Mouse (Mus musculus) fat pad, adult 2 months (tissue): ENCODE data around the gene Lhb.
A peak's percentile ranks its signal among the peaks of the same experiment; 100 is the strongest.
"Not testable (repeated sequence)": the region's sequence is repeated elsewhere in the genome, so short reads cannot be mapped to it uniquely, and the experiment has no call there.

ENCODE experiments used
- DNase-seq: peaks from one replicate; pipeline ENCODE4 v3.0.0-alpha.2; 2011; ENCODE audit warnings: low read depth, low spot score; ENCODE audit errors: extremely low read depth

The Lhb gene

GRCm38 (mm10) chr7:45454971-45455370, 34.4 kb downstream of the Lhb start:
- DNase-seq = no peak

DNA sequence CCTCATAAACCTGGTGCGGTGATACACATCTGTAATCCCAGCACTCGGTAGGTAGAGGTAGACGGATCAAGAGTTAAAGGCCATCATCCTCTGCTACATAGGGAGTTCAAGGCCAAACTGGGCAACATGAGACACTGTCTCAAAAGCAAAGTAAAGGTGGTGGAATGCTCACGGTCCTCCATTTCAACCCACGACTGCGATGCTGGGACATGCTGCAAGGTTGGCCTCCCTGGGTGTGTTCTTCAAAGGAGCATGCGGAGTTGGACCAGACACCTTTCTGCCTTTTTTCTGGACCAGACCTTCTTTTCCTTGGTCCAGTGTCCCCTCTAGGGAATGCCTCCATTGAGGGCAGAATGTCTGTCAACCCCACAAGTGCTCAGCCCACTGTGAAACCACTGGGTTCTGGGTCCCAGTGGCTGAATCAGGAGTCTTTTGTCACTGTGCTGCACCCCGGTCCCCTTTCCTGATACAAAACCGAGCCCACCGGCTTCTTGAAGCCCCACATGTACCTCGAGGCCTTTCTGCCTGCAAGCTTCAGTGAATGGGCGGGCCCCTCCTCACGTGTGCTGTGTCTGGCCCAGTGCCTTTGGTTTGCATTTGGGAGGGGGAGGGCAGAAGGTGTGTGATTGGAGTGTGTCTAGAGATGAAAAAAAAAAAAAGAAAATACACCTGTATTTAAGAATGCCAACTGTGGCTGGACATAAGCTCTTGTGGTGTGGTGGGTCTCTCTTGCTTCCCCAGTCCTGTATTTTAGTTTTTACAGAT, 35.5 kb downstream of the Lhb start:
- DNase-seq = no peak

GRCm38 (mm10) chr7:45456721-45457203, 36.1 kb downstream of the Lhb start:
- no peak for DNase-seq

DNA sequence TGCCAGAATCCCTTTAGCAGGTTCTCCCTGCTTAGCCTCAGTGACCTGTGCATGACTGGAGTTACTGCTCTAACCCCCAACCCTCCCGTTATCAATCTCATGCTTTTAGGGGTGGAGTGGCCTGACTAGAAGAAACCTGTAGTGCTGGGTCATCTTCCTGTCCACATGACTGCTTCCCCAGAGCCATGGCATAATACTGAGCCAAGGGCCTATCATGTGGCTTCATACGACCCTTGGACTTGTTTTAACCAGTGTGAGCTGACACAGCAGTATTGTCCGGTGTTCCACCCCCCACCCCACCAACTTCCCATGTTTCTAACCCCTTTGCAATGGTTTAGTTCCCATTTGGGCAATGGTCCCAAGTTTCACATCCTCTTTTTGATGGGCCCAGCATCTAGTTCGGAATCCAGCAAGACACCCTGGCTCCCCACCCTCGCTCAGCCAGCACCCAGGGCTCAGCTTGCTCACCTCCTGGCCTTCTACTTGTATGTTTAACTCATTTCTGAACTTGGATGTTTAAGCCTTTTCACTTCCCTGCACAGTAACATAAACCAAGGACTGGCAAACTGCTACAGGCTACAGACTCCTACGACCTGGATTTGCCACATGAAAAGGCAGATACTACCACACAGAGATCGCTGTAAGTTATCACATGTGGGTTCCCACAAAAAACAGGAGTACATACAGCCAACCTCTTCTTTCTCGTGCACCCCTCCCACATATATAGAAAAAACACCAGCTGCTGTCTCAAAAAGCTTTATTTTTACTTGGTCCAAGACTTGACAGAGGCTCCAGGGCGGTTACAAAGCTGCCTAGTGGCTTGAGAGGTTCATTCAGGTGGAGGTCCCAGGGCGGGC, 36.8 kb downstream of the Lhb start:
- no peak for DNase-seq

DNA sequence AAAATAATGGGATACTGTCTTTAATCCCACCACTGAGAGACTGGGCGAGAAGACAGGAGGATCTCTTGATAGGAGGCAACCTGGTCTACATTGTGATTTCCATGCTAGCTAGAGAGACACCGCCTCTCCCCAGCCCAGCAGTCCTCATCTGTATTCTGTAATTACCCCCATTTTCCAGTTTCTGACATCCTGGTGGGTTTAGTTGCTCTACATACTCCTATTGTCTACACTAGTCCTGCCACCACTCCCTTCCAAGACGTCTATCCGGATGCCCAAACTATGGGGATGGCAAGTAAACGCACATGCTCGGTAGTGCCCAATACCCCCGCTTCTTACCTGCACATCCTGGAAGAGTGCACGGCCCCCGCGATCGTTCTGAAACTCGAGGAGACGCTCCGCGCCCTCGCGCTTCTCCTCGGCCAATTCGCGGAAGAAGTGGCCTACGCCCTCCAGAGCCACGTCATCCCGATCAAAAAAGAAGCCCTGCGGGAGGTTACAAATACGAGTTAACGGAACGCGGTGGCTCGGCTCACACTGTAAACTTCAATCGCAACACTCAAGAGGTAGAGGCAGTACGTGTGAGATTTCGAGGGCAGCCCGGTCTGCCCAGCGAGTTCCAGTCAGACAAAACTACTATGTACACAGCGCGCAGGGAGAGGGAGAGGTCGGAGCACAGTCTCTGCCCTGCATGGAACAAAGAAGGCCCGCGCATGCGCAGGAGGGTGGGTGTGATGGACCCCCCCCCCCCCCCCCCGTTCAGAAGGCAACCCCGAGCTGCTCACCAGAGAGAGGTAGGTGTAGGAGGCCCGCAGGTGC, 38.3 kb downstream of the Lhb start:
- DNase-seq = no peak

- DNase-seq = peak; percentile 46
Observed at GRCm38 (mm10) chr7:45459564-45460140, 39.0 kb downstream of the Lhb start, which contains the start of gene Ftl1. Gene Ftl1, minus strand, starts transcription at chr7:45459884.

DNA sequence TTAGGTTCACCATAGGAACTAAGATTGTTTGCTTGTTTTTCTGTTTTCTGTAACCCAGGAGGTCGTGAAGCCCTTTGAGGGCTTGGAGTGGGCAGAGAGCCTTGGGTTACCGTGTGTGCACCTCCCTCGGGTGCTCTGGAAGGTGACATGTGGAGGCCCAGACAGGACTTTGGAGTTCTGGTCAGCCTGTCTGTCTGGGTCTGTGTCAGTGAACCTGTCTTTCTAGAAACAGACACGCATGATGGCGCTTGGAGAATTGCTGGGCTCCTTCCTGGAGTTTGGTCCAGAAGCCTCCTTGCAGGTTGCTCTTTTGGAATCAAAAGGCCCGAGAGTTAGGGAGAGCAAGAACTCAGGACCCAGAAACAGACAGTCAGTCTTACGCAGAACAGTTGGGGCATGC, 39.8 kb downstream of the Lhb start:
- no peak for DNase-seq

- no peak for DNase-seq
Observed at GRCm38 (mm10) chr7:45460860-45461314, 40.3 kb downstream of the Lhb start.

GRCm38 (mm10) chr7:45461326-45461725, 40.7 kb downstream of the Lhb start:
- DNase-seq = no peak

DNA sequence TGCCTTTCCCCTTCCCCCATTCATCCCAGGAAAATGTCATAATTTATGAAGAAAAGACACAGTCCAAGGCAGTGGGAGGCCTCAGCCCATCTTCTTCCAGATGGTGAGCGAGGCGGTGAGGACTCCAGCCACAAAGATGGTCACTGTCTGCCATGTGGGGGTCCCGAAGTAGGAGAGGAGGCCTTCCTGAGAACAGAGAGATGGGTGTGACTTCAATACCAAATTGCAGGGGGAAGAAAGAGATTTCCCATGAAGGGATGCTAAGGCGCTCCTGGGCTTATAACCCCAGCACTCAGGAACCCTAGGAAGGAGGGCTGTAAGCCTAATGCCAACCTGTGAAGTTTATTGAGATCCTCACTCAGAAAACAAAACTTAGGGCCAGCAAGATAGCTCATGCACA, 41.2 kb downstream of the Lhb start:
- DNase-seq = no peak

- DNase-seq = no peak
Observed at GRCm38 (mm10) chr7:45462325-45462724, 41.7 kb downstream of the Lhb start.

- not testable (repeated sequence) for DNase-seq
Observed at GRCm38 (mm10) chr7:45462868-45463267, 42.2 kb downstream of the Lhb start.

DNA sequence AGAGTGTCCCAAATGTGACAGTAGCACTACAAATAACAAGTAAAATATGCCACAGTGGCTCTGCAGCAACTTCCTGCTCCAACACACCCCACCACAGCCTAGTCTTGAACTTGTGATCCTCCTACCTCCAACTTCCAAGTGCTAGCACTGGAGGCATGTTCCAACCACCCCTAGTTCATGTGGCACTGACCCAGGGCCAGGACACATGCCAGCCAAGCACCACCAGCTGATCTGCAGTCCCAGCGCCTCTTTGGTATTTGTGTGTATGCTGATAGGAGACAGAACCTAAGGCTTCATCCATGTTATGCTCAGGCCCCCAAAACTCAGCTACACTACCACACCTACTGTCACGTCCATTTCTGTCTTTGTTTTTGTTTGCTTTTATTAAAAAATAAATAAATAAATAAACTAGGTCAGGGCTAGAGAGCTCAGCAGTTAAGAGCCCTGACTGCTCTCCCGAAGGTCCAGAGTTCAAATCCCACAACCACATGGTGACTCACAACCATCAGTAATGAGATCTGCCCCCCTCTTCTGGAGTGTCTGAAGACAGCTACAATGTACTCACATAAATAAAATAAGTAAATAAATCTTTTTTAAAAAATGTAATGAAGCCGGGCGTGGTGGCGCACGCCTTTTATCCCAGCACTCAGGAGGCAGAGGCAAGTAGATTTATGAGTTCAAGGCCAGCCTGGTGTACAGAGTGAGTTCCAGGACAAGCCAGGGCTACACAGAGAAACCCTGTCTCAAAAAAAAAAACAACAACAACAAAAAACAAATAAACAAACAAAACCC, 43.6 kb downstream of the Lhb start:
- DNase-seq = no peak

- DNase-seq = no peak
Observed at GRCm38 (mm10) chr7:45465112-45465511, 44.5 kb downstream of the Lhb start.

- DNase-seq = no peak
Observed at GRCm38 (mm10) chr7:45465549-45465948, 44.9 kb downstream of the Lhb start.

- DNase-seq = no peak
Observed at GRCm38 (mm10) chr7:45466283-45467089, 45.9 kb downstream of the Lhb start, which contains the start of gene Bax. Gene Bax, minus strand, starts transcription at chr7:45466898.

- no peak for DNase-seq
Observed at GRCm38 (mm10) chr7:45467090-45467670, 46.6 kb downstream of the Lhb start.

GRCm38 (mm10) chr7:45470869-45471268, 50.2 kb downstream of the Lhb start:
- DNase-seq = no peak
